Mouse (Mus musculus): ENCODE data around the gene Efs. TPM values are rescaled to one million over a fixed set of nuclear protein-coding genes. Genes with fewer than 3 reads are reported as not detected.

Efs gene
- polyA plus RNA-seq, 1 experiment from 2014 or later: 27.6 TPM

DNA sequence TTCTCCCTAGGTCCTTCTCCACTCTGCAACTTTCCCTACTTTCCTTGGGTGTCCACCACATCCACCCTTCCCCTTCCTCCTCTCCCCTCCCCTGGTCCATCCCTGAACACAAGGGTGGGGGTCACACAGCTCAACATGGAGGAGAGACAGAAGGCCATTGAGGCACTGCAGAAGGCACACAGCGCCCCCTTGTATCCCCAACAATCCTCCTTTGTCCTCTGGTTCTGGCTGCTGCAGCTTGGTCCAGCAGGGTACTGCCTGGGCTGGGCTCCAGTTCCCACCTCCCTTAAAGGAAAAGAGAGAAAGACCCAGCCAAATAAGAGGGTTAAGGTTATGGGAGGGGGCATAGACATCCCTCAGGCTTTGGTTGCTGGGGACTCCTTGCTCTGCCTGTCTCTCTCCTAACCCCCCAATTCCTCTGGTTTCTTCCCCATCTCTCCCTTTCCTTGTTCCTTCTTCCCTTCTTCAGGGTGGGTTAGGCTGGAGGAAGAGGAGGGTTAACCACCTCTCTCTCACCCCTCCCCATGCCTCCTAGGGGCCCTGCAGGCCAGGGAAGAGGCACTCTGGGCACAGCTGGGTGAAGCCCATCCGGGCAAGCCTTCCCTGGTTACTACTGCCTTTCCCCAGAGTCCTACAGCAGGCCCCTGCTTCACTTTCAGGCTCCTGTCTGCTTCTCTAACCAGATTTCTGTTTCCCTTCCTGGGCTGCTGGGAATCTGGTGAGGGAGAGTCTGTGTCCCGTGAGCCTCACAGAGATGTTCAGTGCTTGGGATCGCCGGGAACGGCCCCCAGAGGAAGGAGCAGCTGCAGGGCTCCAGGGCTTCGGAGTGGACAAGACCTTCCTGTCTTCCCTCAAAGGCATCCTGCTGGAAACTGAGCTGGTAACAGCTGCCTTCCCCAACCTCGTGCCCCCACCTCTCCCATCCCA, 10.2 kb upstream of the Efs start, which contains the start of gene Cmtm5:
TSS of gene Cmtm5 (plus strand) at position 358 of the 927 bp plus-strand sequence.
- H3K36me3 ChIP-seq (ENCODE audit: control insufficient read depth, insufficient read depth, low read length): no peaks in the 10 kb centered on the region
- H3K27ac ChIP-seq (ENCODE audit: low read depth, low read length): no peak within 1 kb of the TSS
- DNase-seq (ENCODE audit: low spot score, missing footprints) (no peak), ATAC-seq (ENCODE audit: low FRiP score) (0 out of 2 replicates have a peak, but pooled peaks have one; percentile 7)
- H3K4me1 ChIP-seq (ENCODE audit: control insufficient read depth, insufficient read depth, low read length): no peaks in the 10 kb centered on the region; the same call in 1 of the 2 replicates
- H3K27me3 ChIP-seq (ENCODE audit: control insufficient read depth, insufficient read depth, low read length): no peaks in the 10 kb centered on the region
- no peaks in the 10 kb centered on the region for H3K9me3 ChIP-seq (ENCODE audit: control insufficient read depth, low read length)
- 50% methylated on average over 8 of the region's 8 CpGs for WGBS
- no peak within 1 kb of the TSS for H3K4me3 ChIP-seq (ENCODE audit: low read depth, low read length)
- H3K4me2 ChIP-seq: no peak within 1 kb of the TSS
- 0 out of 2 replicates have a peak within 1 kb of the TSS, but pooled peaks have one; percentile 34 for H3K9ac ChIP-seq (ENCODE audit: low read length)

DNA sequence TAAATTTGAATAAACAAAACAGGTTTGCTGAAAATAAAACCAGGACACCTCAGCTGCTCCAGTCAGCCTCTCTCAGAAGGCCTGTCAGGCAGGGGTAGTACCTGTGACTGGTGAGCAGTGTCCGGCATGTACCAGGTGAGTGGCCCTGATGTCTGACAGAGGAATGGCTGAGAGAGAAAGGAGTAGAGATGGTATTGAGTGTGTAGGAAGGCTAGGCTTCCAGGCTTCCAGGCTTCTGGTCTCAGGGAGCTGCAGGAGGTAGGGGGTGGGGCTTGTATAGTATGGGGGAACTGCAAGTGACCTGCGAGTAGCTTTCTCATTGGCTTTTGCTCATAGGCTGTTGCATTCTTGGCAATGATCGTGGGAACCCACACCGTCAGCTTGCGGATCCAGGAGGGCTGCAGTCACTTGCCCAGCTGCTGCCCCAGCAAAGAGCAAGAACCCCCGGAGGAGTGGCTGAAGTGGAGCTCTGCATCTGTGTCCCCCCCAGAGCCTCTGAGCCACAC, 6.8 kb upstream of the Efs start, which contains the start of gene Il25:
TSS of gene Il25 (plus strand) at position 51 of the 506 bp plus-strand sequence.
- H3K4me3 ChIP-seq (ENCODE audit: low read depth, low read length): no peak within 1 kb of the TSS
- ATAC-seq (ENCODE audit: low FRiP score): no peak

DNA sequence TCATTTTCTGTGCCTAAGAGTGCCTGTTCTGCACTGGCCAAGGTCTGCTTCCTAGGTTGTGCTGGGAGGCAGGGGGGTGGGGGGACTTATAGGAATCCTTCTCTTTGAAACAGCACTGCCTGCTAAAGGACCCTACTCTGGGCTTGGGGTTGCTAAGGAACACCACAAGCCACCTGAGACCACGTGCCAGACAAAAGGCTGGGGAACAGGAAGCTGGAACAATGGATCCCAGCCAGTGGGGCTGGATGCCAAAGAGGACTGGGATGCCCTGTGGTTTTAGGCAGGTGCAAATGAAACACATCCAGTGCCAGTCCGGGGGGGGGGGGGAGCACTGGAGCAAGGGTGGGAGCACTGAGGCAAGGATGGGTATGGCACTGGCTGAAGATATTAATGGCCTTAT, 4.5 kb upstream of the Efs start:
- Histone ChIP-seq H3K4me2 (no peak overlapping the region), H3K9me3 (ENCODE audit: control insufficient read depth, low read length) (no peaks in the 10 kb centered on the region), H3K27me3 (ENCODE audit: control insufficient read depth, insufficient read depth, low read length) (no peaks in the 10 kb centered on the region), H3K4me3 (ENCODE audit: low read depth, low read length) (no peak overlapping the region), H3K9ac (ENCODE audit: low read length) (no peak overlapping the region), H3K4me1 (ENCODE audit: control insufficient read depth, insufficient read depth, low read length) (peaks cover 16% of the 10 kb centered on the region), H3K27ac (ENCODE audit: low read depth, low read length) (no peak overlapping the region), H3K36me3 (ENCODE audit: control insufficient read depth, insufficient read depth, low read length) (no peaks in the 10 kb centered on the region)
- ATAC-seq (ENCODE audit: low FRiP score) (no peak), DNase-seq (ENCODE audit: low spot score, missing footprints) (no peak)
- WGBS: 8% methylated on average over 2 of the region's 2 CpGs

More for the DNA sequence above, 6.8 kb upstream of the Efs start, which contains the start of gene Il25:
- no peak for DNase-seq (ENCODE audit: low spot score, missing footprints)
- peaks cover under 1% of the 10 kb centered on the region; the same call in 1 of the 2 replicates for H3K4me1 ChIP-seq (ENCODE audit: control insufficient read depth, insufficient read depth, low read length)
- H3K27ac ChIP-seq (ENCODE audit: low read depth, low read length): no peak within 1 kb of the TSS
- WGBS: 40% methylated on average over 6 of the region's 6 CpGs
- no peaks in the 10 kb centered on the region for H3K9me3 ChIP-seq (ENCODE audit: control insufficient read depth, low read length)
- H3K27me3 ChIP-seq (ENCODE audit: control insufficient read depth, insufficient read depth, low read length): no peaks in the 10 kb centered on the region
- no peak within 1 kb of the TSS for H3K9ac ChIP-seq (ENCODE audit: low read length)
- no peaks in the 10 kb centered on the region for H3K36me3 ChIP-seq (ENCODE audit: control insufficient read depth, insufficient read depth, low read length)
- no peak within 1 kb of the TSS for H3K4me2 ChIP-seq

DNA sequence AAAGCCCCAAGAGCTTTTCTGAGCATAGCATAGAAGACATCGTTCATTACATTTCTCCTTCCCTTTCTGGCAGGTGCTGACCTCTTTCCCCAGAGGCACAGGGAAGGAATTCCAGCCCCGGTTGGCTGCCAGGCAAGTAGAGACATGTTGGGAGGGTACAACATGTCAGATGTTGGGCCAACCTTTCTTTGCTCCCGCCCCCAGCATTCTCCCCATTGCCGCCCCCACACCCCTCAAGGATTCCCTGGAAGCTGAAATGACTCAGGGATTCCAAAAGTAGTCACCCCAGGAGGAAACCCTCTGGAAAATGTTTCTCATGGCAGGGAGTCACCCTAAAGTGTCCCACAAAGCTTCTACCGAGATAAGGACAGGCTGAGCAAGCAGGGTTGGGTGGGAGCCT, 3.9 kb upstream of the Efs start:
- no peak for DNase-seq (ENCODE audit: low spot score, missing footprints)
- 85% methylated on average over 5 of the region's 5 CpGs for WGBS
- H3K36me3 ChIP-seq (ENCODE audit: control insufficient read depth, insufficient read depth, low read length): no peaks in the 10 kb centered on the region
- H3K27me3 ChIP-seq (ENCODE audit: control insufficient read depth, insufficient read depth, low read length): no peaks in the 10 kb centered on the region
- ATAC-seq (ENCODE audit: low FRiP score): no peak
- no peak overlapping the region for H3K4me2 ChIP-seq
- H3K9ac ChIP-seq (ENCODE audit: low read length): no peak overlapping the region
- no peak overlapping the region for H3K27ac ChIP-seq (ENCODE audit: low read depth, low read length)
- H3K4me1 ChIP-seq (ENCODE audit: control insufficient read depth, insufficient read depth, low read length): peaks cover 22% of the 10 kb centered on the region
- H3K4me3 ChIP-seq (ENCODE audit: low read depth, low read length): no peak overlapping the region
- H3K9me3 ChIP-seq (ENCODE audit: control insufficient read depth, low read length): no peaks in the 10 kb centered on the region

DNA sequence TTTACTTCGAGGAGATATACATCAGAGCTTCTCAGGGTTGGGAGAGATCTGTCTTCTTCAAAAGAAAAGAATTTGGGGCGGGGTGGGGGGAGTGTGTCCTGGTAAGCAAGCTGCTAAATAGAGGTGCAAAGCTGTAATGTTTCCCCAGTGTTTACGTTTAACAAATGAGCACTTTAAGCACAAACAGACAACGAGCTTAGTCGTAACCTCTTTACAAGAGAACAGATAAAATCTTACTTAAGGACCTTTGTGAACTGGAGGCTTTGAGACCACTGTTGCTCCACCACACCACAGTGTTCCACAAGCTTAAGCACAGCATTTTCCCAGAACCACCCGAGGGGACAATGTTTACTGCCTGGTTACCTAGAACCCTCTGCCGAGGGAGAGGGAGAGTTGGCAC, 1.4 kb upstream of the Efs start:
- H3K4me2 ChIP-seq: peak overlapping the region; percentile 95

DNA sequence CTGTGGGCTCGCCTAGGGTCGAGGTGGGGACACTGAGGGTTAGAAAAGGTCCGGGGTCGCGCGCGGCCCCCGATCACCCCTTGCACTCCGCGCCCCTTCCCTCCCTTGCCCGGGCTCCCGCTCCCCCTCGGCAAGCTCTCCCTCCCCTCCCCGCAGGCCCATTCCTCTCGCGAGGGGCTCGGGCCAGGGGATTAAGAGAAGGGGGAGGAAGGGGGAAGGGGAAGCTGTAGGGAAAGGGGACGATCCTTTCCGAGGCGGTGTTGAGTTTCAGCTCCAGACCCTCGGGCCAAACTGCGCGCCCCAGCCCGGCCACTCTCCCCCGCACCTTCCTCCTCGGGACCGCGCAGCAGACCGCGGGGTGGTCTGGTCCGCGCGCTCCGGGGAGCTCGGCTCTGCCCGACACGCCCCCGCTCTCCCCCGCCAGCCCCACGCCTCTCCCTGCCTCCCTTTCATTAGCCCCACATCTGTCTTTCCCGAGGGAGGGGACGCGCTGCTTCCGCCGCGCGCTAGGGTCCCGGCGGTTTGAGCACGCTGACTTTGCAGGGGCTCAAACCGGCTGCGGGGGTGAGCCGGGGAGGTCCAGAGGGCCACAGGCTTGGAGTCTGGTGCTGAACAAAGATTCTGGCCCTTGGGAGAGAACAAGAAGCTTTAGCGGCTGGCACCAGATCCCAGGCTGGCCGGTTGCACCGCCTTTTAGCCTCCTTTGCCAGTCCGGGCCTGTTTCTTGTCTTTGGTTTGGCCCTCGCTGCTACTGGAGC, 654 bp upstream of the Efs start:
- ATAC-seq (ENCODE audit: low FRiP score): peak; percentile 85

More for the DNA sequence above, 1.4 kb upstream of the Efs start:
- Histone ChIP-seq H3K36me3 (ENCODE audit: control insufficient read depth, insufficient read depth, low read length) (no peaks in the 10 kb centered on the region), H3K4me3 (ENCODE audit: low read depth, low read length) (peak overlapping the region; percentile 52), H3K9ac (ENCODE audit: low read length) (peak overlapping the region; percentile 97), H3K9me3 (ENCODE audit: control insufficient read depth, low read length) (no peaks in the 10 kb centered on the region), H3K27me3 (ENCODE audit: control insufficient read depth, insufficient read depth, low read length) (no peaks in the 10 kb centered on the region), H3K4me1 (ENCODE audit: control insufficient read depth, insufficient read depth, low read length) (peaks cover 34% of the 10 kb centered on the region), H3K27ac (ENCODE audit: low read depth, low read length) (peak overlapping the region; percentile 98)
- ATAC-seq (ENCODE audit: low FRiP score): no peak
- 11% methylated on average over 7 of the region's 7 CpGs for WGBS
- DNase-seq (ENCODE audit: low spot score, missing footprints): peak; percentile 91

DNA sequence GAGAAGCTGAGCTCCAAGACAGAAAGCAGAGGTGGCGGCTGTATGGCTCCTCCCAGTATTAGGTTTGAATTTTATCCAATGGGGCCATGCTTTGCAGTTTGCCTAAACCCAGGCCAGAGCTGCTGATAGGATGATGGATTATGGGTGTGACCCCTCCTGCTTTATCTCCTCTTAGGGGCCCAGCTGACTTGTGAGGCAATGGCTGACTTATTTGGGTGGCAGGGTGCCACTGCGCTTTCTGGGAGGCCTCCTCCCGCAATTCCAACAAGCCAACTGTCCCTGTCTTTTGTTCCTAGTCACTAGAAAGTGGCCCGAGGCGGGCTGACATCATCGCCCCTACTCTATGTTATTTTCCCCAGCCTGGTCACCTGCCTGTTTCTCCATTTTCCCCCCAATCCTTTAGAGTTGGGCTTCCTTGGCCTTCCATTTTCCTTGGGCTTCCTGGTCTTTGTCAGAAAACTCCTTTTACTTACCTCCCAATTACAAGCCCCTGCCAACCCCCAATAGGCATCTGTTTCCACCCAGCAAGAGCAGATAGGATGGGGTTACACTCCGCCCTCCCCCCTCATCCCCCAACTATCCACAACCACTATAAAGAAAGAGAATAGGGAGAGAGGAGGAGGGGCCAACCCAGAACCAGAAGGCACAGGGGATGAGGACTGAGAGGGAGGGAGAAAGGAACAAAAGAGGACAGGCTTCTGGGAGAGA, 1.1 kb downstream of the Efs start:
- H3K36me3 ChIP-seq (ENCODE audit: control insufficient read depth, insufficient read depth, low read length): peaks cover 12% of the 10 kb centered on the region
- peaks cover 34% of the 10 kb centered on the region for H3K4me1 ChIP-seq (ENCODE audit: control insufficient read depth, insufficient read depth, low read length)
- WGBS: 7% methylated on average over 7 of the region's 7 CpGs

More for the DNA sequence above, 654 bp upstream of the Efs start:
- under 1% methylated on average over 41 of the region's 58 CpGs for WGBS
- H3K4me1 ChIP-seq (ENCODE audit: control insufficient read depth, insufficient read depth, low read length): peaks cover 34% of the 10 kb centered on the region
- H3K27me3 ChIP-seq (ENCODE audit: control insufficient read depth, insufficient read depth, low read length): no peaks in the 10 kb centered on the region
- H3K9me3 ChIP-seq (ENCODE audit: control insufficient read depth, low read length): peaks cover under 1% of the 10 kb centered on the region; the same call in 1 of the 2 replicates
- H3K36me3 ChIP-seq (ENCODE audit: control insufficient read depth, insufficient read depth, low read length): no peaks in the 10 kb centered on the region; the same call in 1 of the 2 replicates
- peak overlapping the region; percentile 98 for H3K27ac ChIP-seq (ENCODE audit: low read depth, low read length)
- H3K9ac ChIP-seq (ENCODE audit: low read length): peak overlapping the region; percentile 97
- H3K4me3 ChIP-seq (ENCODE audit: low read depth, low read length): peak overlapping the region; percentile 52
- peak overlapping the region; percentile 95 for H3K4me2 ChIP-seq
- peak; percentile 98 for DNase-seq (ENCODE audit: low spot score, missing footprints)

DNA sequence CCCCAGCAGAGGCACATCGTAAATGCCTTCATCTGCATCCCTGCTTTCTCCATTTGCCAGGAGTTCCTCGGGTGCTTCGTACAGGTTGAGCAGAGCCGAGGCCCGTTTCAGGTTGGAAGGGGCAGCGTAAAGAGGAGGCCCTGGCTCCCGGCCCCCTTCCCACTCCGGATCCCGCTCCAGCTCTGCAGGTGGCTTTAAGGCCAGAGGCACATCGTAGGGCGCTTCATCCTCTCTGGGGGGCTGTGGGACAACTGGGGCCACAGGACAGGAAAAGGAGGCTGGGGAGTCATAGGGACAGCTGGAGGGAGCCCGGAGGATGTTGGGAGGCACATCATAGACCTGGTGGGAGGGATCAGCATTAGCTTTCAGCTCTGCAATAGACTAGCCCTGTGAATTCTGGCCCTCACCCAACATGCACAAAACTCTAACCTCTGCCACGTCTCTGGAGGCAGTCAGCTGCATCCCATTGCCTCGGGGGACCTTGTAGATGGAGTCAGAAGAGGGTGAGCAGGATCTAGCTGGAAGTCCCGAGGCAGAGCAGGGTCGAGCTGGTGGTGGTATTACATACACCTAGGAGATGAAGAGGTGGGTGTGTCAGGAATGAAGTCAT, 5.7 kb downstream of the Efs start:
- Histone ChIP-seq H3K4me3 (ENCODE audit: low read depth, low read length) (no peak overlapping the region), H3K27me3 (ENCODE audit: control insufficient read depth, insufficient read depth, low read length) (no peaks in the 10 kb centered on the region), H3K9me3 (ENCODE audit: control insufficient read depth, low read length) (peaks cover 11% of the 10 kb centered on the region), H3K4me1 (ENCODE audit: control insufficient read depth, insufficient read depth, low read length) (peaks cover 16% of the 10 kb centered on the region), H3K36me3 (ENCODE audit: control insufficient read depth, insufficient read depth, low read length) (peaks cover 24% of the 10 kb centered on the region), H3K4me2 (no peak overlapping the region), H3K9ac (ENCODE audit: low read length) (no peak overlapping the region), H3K27ac (ENCODE audit: low read depth, low read length) (no peak overlapping the region)
- ATAC-seq (ENCODE audit: low FRiP score) (no peak), DNase-seq (ENCODE audit: low spot score, missing footprints) (no peak)
- WGBS: 96% methylated on average over 16 of the region's 16 CpGs

More for the DNA sequence above, 1.1 kb downstream of the Efs start:
- Histone ChIP-seq H3K4me2 (peak overlapping the region; percentile 95), H3K27ac (ENCODE audit: low read depth, low read length) (peak overlapping the region; percentile 98), H3K9ac (ENCODE audit: low read length) (peak overlapping the region; percentile 97), H3K4me3 (ENCODE audit: low read depth, low read length) (peak overlapping the region; percentile 52), H3K9me3 (ENCODE audit: control insufficient read depth, low read length) (peaks cover 11% of the 10 kb centered on the region), H3K27me3 (ENCODE audit: control insufficient read depth, insufficient read depth, low read length) (no peaks in the 10 kb centered on the region)
- DNase-seq (ENCODE audit: low spot score, missing footprints) (peak; percentile 96), ATAC-seq (ENCODE audit: low FRiP score) (peak; percentile 64)
